Mouse (Mus musculus): ENCODE measurements around the gene Klc3. TPM values are rescaled to one million over a fixed set of nuclear protein-coding genes. Genes with fewer than 3 reads are reported as not detected.
A peak's percentile ranks its signal among the peaks of the same experiment; 100 is the strongest.

Klc3 gene
- total RNA-seq, 2 experiments from 2014 or later, result 2.4 to 4.1 TPM

DNA sequence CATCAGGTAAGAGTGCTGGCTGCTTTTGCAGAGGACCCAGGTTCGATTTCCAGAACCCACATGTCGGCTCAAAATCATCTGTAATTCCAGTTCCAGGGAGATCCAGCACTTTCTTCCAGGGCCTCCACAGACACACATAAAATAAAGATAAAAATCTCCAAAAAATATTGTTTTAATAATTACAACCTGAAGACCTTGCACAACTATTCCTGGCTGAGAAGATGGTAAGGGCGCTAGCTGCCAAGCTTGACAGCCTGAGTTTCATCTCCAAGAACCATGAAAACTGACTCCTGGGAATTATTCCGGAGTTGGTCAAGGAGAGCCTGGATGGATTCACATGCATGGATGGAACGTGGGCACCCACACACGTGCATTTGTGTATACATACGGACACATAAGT lies 572 bp upstream of the Klc3 start, which contains the start of gene Ckm:
Gene Ckm (plus strand): TSS at position 301 of the 400 bp plus-strand sequence.
- intact Hi-C loops (cut with DNase I), result no loop called here
- no peak for TF ChIP-seq CTCF (IDR thresholded peaks at IDR 0.05)
- Histone ChIP-seq H3K27ac (no peak within 1 kb of the TSS), H3K4me3 (peak within 1 kb of the TSS; percentile 50)
- DNase-seq (ENCODE audit: extremely low spot score in 1 of 2, low spot score in 2 of 2), result no peak

DNA sequence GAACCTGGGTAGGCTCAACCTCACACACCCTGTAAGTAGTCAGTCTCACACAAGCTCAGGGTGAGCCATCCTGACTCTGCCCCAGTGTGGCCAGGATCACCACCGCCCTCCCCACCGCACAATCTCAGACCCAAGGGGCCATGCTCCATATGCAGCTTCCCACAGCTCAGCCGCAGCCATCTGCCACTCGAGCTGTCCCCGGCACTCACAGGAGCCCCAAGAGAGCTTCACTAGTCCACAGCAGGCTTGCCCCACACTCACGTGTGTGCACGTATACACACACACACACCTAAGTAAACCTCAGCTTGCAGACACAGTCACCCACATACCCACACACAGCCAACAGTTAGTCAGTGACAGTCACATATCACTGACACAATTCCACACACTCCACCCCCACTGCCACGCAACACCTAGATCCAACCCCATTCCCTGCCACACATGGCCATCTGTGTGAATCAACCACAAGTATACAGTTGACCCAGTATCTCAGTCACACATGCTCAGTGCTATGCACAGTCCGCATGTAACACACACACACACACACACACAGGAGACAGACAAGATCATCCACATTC lies 1.3 kb downstream of the Klc3 start:
- intact Hi-C loops (cut with DNase I), result no loop called here
- no peak for TF ChIP-seq CTCF (IDR thresholded peaks at IDR 0.05)
- DNase-seq (ENCODE audit: extremely low spot score in 1 of 2, low spot score in 2 of 2), result no peak
- no peak overlapping the region for H3K4me3 ChIP-seq
- no peak overlapping the region for H3K27ac ChIP-seq

DNA sequence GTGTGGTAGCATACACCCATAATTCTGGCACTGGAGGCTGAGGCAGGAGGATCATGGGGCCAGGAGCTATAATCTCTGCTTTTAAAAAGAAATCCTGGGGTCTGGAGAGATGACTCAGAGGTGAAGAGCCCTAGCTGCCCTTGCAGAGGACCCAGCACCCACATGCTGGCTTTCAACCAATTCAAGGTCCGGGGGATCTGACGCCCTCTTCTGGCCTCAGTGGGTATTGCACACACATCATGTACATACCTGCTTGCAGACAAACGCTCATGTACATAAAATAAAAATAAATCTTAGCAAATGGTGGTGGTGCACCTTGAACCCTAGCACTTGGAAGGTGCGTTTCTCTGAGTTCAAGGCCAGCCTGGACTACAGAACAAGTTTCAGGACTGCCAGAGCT lies 3.0 kb downstream of the Klc3 start:
- Histone ChIP-seq H3K27ac (no peak overlapping the region), H3K4me3 (no peak overlapping the region)
- DNase-seq (ENCODE audit: extremely low spot score in 1 of 2, low spot score in 2 of 2), result no peak
- TF ChIP-seq CTCF (IDR thresholded peaks at IDR 0.05), result peak; percentile 27; the same call in 1 of the 2 replicates
- intact Hi-C loops (cut with DNase I), result no loop called here

DNA sequence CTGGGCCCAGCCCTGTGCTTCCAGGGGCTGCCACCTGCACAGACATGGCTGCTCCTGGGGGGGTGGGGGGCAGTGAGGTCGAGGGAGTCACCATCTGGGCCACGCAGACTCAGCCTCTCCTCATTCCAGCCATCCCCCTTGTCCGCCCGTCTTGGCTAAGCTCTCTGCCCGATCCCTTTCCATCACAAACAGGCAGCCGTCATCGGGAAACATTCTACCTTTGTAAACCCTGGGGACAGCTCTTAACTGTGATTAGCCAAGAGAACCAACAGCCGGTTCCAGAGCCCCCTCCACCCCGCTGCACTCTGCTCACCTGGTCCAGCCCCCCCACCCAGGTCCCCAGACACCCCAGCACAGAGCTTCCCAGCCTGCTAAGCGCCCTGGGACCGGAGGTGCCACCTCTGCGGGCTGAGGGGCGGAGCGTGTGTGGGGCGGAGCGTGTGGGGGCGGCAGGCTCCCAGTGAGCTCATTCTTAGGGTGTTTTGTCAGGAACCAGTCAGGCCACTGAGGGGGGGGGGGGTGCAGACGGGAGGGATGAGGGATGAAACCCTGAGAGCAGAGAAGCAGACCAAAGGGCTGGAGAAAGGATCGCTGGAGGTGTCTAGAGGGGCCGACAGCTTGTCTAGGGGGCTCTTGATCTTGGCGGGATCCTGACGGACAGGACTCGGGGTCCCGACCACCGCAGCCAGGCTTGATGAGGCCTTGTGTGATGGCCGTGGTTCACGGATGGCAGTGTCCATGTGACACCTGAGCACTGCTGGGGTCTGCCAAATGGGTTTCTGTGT lies 4.2 kb downstream of the Klc3 start:
- intact Hi-C loops (cut with DNase I), result no loop called here
- Histone ChIP-seq H3K27ac (no peak overlapping the region), H3K4me3 (no peak overlapping the region)
- DNase-seq (ENCODE audit: extremely low spot score in 1 of 2, low spot score in 2 of 2), result no peak
- no peak for TF ChIP-seq CTCF (IDR thresholded peaks at IDR 0.05)

DNA sequence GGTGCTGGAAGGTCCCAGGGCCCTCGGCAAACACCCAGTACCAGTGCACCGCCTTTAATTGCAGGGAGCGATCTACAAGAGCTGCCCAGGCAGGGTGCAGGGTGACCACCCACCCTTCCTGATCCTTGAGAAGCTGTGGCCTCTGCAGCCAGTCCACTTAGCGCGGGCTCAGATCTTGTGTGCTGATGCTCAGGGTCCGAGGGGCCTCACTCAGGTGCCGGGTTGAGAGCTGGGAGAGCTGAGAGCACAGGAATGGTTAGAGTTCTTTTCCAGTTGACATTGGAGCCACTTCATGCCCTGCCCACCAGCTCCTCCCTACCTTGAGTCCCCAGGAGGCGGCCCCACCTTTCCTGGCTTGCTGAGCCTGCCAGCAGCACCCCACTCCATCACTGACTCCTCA lies 9.4 kb downstream of the Klc3 start:
- no peak for TF ChIP-seq CTCF (IDR thresholded peaks at IDR 0.05)
- intact Hi-C loops (cut with DNase I), result no loop called here
- H3K4me3 ChIP-seq, result no peak overlapping the region
- no peak overlapping the region for H3K27ac ChIP-seq
- DNase-seq (ENCODE audit: extremely low spot score in 1 of 2, low spot score in 2 of 2), result no peak

DNA sequence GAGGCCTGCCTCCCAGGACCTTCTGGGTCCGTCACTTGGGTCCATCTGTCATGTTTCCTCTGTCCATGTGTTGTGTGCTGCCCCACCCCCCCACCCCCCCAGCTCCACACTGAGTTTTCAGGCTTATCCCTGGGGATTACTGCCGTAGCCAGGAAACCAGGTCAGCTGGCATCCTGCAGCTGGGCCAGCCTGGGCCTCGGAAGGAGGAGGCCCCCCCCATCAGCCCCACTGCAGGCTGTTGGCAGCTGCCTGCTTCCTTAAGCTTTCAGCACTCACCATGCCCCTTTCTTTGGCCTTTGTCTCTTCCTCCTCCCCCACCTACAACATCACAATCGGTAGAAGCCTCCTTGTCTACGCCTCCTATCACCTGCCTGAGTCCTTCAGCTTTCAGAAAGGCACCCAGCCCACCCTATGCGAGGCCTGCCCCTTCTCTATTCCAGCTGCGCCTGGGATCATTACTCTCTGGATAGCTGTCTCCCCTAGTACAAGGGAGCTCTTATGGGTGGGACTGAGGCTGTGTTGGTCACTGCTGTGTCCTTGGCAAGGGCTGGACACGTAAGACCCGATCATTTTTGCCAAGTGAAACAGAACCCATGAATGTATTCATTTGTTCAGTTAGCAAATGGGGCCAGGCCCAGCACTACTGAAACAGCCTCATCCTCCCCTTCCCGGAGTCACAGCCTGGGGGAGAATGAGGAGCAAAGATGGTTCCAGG lies 15.0 kb downstream of the Klc3 start:
- no peak overlapping the region for H3K4me3 ChIP-seq
- no peak for DNase-seq (ENCODE audit: extremely low spot score in 1 of 2, low spot score in 2 of 2)
- TF ChIP-seq CTCF (IDR thresholded peaks at IDR 0.05), result no peak
- peak overlapping the region; percentile 53 for H3K27ac ChIP-seq
- intact Hi-C loops (cut with DNase I), result no loop called here

DNA sequence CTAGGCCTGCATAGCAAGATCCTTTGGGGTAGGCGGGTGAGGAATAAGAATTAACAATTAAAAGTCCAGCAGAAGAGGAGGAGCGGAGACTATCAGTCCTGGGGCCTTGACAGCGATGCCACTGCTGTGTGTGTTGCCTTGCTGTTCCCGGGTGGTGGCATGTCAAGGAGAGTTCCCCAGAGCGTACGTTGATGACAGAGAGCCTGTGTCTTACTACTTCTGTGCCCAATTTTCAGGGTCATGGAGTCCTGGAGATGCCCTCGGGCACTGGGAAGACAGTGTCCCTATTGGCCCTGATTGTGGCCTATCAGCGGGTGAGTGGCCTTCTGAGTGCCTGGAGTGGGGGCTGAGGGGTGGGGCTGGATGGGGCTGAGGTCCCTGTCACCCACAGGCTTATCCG lies 20.2 kb downstream of the Klc3 start:
- DNase-seq (ENCODE audit: extremely low spot score in 1 of 2, low spot score in 2 of 2), result no peak
- no peak overlapping the region for H3K4me3 ChIP-seq
- H3K27ac ChIP-seq, result no peak overlapping the region
- intact Hi-C loops (cut with DNase I), result no loop called here
- no peak for TF ChIP-seq CTCF (IDR thresholded peaks at IDR 0.05)

DNA sequence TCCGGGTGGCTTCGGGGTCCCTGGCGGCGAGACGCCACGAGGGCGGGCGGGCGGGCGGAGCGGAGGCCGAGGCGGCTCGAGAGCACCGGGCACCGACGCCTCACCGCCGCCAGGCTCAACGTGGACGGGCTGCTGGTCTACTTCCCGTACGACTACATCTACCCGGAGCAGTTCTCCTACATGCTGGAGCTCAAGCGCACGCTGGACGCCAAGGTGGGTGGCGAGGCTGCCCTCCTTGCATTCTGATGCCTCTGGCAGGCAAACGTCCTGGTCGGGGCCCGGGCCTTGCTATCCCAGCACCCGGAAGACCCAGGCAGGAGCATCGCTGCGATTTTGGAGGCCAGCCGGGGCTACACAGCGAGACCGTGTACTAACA lies 21.8 kb downstream of the Klc3 start:
- intact Hi-C loops (cut with DNase I), result no loop called here
- Histone ChIP-seq H3K27ac (no peak overlapping the region; the same call in 1 of the 2 replicates), H3K4me3 (peak overlapping the region; percentile 85)
- peak; percentile 16 for TF ChIP-seq CTCF (IDR thresholded peaks at IDR 0.05)
- DNase-seq (ENCODE audit: extremely low spot score in 1 of 2, low spot score in 2 of 2), result no peak

DNA sequence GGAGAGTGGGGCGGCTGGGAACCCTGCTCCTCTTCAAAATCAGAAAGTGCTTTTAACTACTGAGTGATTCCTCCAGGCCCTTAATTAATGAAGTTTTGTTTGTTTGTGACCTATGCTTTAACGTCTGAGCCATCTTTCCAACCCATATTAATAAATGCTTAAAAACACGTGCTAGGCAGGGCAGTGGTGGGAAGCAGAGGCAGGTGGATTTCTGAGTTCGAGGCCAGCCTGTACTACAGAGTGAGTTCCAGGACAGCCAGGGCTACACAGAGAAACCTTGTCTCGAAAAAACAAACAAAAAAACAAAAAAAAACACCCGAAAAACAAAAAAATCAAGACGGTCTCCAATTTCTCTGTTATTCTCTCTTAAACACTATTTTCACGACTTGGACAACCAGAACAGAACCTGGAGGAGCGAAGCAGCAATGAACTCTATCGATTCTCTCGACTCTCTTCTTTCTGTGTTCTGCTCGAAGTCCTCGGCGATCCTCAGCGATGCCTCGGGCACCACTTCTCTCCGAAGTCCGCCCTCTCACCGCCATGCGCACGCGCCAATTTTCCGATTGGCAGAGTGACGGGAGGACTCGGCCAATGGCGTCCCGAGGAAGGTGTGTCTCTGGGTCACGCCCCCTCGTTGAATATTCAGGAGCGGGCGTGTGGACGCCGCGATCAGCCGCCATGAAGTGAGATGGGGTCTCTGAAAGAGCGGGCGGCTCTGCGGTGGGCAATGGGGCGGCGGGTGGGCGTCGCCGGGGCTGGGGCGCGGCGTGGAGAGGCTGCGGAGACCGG lies 22.3 kb downstream of the Klc3 start, which contains the start of gene Ercc2:
Gene Ercc2 (plus strand): TSS at position 634 of the 789 bp plus-strand sequence.
- no peak for TF ChIP-seq CTCF (IDR thresholded peaks at IDR 0.05)
- intact Hi-C loops (cut with DNase I), result no loop called here
- H3K27ac ChIP-seq, result no peak within 1 kb of the TSS; the same call in 1 of the 2 replicates
- H3K4me3 ChIP-seq, result peak within 1 kb of the TSS; percentile 85
- peak; percentile 98 to 99 for DNase-seq (ENCODE audit: extremely low spot score in 1 of 2, low spot score in 2 of 2)

DNA sequence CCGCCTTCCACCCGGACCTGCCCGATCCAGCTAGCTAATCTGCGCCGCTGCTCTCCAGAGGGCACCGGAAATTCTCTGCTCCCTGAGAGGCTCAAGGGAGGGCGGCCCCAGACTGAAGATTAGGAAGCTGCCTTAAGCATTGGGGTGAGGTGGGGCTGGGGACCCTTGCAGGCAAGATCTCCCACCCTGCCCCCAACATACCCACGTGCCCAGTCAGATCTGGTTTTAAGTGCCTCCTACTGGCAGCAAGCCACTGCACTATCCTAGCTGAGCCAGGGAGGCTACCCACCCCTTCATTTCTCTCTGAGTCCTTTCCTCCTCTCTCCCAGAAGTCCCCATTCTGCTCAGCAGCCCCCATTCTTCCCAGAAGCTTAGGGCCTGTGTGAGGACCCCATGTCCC lies 25.9 kb downstream of the Klc3 start:
- intact Hi-C loops (cut with DNase I), result no loop called here
- Histone ChIP-seq H3K4me3 (no peak overlapping the region), H3K27ac (no peak overlapping the region)
- DNase-seq (ENCODE audit: extremely low spot score in 1 of 2, low spot score in 2 of 2), result no peak
- TF ChIP-seq CTCF (IDR thresholded peaks at IDR 0.05), result no peak

DNA sequence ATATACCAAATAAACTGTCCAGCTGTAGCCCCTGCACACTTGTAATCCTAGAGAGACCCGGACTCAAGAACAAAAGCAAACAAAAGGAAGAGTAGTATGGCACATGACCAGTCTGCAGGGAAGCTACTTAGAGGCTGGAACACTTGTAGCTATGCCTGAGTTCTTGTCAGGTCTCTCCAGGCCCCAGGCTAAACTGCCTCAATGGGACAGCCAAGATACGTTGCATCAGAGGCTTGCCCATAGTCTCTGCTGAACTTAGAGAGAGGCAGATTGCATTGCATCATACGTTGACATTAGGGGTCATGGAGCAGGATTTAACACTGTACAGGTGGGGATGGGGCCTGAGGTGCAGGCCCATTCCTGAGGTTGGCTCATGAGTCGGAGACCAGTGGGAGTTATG lies 27.9 kb downstream of the Klc3 start:
- no peak overlapping the region for H3K4me3 ChIP-seq
- intact Hi-C loops (cut with DNase I), result no loop called here
- H3K27ac ChIP-seq, result no peak overlapping the region
- TF ChIP-seq CTCF (IDR thresholded peaks at IDR 0.05), result no peak
- DNase-seq (ENCODE audit: extremely low spot score in 1 of 2, low spot score in 2 of 2), result no peak

Data from left cerebral cortex, adult 2 months (tissue).